Mouse (Mus musculus) hindbrain, embryonic 15.5 days (tissue): ENCODE results near the gene Tsen2. TPM values are rescaled to one million over a fixed set of nuclear protein-coding genes. Genes with fewer than 3 reads are reported as not detected.

Experiments
- ATAC-seq: fragments of 200-750 bp; cut with Nextera tagmentation; 2 replicates; pipeline ENCODE4 v1.8.0; 2017; ENCODE audit warnings: low read depth, moderate number of reproducible peaks, moderate TSS enrichment; ENCODE audit not compliant: low FRiP score
- H3K27ac ChIP-seq: fragments of 300-500 bp; sonication (generic); replicated peaks from 2 replicates; pipeline ENCODE4 v1.5.1; 2015; ENCODE audit warnings: mild to moderate bottlenecking, inconsistent platforms
- H3K27me3 ChIP-seq: fragments of 300-500 bp; sonication (generic); 2 replicates; pipeline ENCODE4 v1.6.1; 2015; ENCODE audit warnings: control low read depth, inconsistent platforms
- H3K36me3 ChIP-seq: fragments of 300-500 bp; sonication (generic); 2 replicates; pipeline ENCODE4 v1.6.1; 2015; ENCODE audit warnings: control low read depth, inconsistent platforms
- H3K4me1 ChIP-seq: fragments of 300-500 bp; sonication (generic); replicated peaks from 2 replicates; pipeline ENCODE4 v1.6.1; 2015; ENCODE audit warnings: control low read depth, inconsistent platforms
- H3K4me2 ChIP-seq: fragments of 300-500 bp; sonication (generic); 2 replicates; pipeline ENCODE4 v1.6.1; 2015; ENCODE audit warnings: moderate library complexity, mild to moderate bottlenecking, inconsistent platforms
- H3K4me3 ChIP-seq: fragments of 300-500 bp; sonication (generic); 2 replicates; pipeline ENCODE4 v1.5.1; 2015; ENCODE audit warnings: mild to moderate bottlenecking, inconsistent platforms
- H3K9ac ChIP-seq: fragments of 300-500 bp; sonication (generic); 2 replicates; pipeline ENCODE4 v1.6.1; 2015; ENCODE audit warnings: inconsistent platforms
- H3K9me3 ChIP-seq: fragments of 300-500 bp; sonication (generic); 2 replicates; pipeline ENCODE4 v1.6.1; 2016; ENCODE audit warnings: control low read depth, inconsistent platforms
- WGBS: fragments of 180-500 bp; shearing (Covaris S2); methylation state at CpG from one replicate; pipeline ENCODE4 v1.1.7; 2015; 5-methylcytosine and 5-hydroxymethylcytosine counted together
- polyA plus RNA-seq: library from polyadenylated mRNA; unstranded; fragments of >200 nt; fragmentation: Nextera tagmentation; extraction: Ambion mirVana; gene quantifications from 2 replicates; pipeline ENCODE4 v1.2.1, GENCODE M21; 2015

The Tsen2 gene
- polyA plus RNA-seq, 1 experiment from 2014 or later, result 35.3 TPM

DNA sequence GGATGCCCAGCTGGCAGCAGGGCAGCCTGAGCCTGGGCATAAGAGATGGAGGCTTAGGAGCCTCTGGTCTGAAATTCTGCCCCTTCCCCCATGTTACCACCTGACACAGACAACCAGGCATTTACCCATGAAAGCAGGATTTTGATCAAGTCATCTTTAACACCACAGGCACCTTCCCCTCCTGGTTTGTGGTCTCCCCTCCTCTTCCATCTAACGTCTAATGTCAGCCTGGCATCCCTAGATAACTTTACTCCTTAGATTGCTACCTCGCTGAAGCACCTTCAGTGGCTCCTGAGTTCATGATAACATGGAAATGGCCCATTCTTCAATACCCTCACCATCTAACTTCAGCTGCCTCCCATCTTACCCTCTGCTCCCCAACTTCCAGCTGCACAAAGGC is 26.1 kb upstream of the Tsen2 start:
- Histone ChIP-seq H3K9me3 (no peaks in the 10 kb centered on the region), H3K27me3 (no peaks in the 10 kb centered on the region), H3K36me3 (no peaks in the 10 kb centered on the region), H3K27ac (no peak overlapping the region), H3K4me2 (no peak overlapping the region), H3K4me3 (no peak overlapping the region), H3K9ac (no peak overlapping the region), H3K4me1 (no peaks in the 10 kb centered on the region)
- ATAC-seq, result no peak
- WGBS, result 80% methylated on average over 2 of the region's 2 CpGs

DNA sequence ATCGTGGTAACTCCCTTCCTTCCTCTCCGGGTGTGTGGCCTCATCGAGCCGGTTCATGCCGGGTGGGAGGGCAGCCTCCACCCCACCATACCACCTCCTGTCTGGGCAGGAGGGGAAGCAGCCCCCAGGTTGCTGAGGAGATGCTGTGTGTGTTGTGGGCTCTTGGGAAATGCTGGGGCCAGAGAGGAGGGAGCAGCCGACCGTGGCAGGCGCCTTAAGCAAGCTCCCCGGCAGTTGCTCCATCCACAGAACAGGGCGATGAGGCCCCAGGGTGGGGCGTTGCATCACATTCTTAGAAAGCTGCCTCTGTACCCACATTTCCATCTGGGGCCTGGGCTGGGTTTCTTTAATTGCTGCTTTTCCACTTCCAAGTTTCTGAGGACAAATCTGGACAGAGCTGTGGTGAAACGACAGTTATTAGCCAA is 25.2 kb upstream of the Tsen2 start:
- H3K9ac ChIP-seq, result no peak overlapping the region
- ATAC-seq, result no peak
- H3K4me3 ChIP-seq, result no peak overlapping the region
- WGBS, result 75% methylated on average over 12 of the region's 12 CpGs
- H3K36me3 ChIP-seq, result no peaks in the 10 kb centered on the region
- H3K4me2 ChIP-seq, result no peak overlapping the region
- H3K27ac ChIP-seq, result no peak overlapping the region
- H3K9me3 ChIP-seq, result no peaks in the 10 kb centered on the region
- H3K4me1 ChIP-seq, result no peaks in the 10 kb centered on the region
- no peaks in the 10 kb centered on the region for H3K27me3 ChIP-seq

DNA sequence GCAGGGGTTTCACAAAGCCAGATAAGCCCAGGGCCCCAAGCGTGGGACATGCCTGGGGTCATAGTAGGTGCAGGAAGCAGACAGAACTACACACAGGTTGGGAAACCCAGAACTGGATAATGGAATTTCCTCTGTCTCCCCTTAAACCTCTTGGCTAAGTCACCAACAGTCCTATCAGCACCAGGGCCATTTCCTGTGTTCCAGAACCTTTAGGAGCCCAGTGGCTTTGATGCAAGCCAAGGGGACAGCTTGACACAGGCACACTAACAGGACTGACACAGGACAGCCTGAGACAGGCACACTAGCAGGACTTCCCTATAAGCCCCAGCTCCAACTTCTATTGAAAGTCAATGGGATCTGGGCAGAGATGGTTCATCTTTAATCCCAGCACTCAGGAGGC is 22.5 kb upstream of the Tsen2 start:
- no peaks in the 10 kb centered on the region for H3K9me3 ChIP-seq
- no peak for ATAC-seq
- H3K4me1 ChIP-seq, result no peaks in the 10 kb centered on the region
- H3K27ac ChIP-seq, result no peak overlapping the region
- H3K4me2 ChIP-seq, result no peak overlapping the region
- no peak overlapping the region for H3K4me3 ChIP-seq
- no peak overlapping the region for H3K9ac ChIP-seq
- H3K36me3 ChIP-seq, result no peaks in the 10 kb centered on the region
- no peaks in the 10 kb centered on the region for H3K27me3 ChIP-seq
- WGBS, result 86% methylated on average over 1 of the region's 1 CpGs

DNA sequence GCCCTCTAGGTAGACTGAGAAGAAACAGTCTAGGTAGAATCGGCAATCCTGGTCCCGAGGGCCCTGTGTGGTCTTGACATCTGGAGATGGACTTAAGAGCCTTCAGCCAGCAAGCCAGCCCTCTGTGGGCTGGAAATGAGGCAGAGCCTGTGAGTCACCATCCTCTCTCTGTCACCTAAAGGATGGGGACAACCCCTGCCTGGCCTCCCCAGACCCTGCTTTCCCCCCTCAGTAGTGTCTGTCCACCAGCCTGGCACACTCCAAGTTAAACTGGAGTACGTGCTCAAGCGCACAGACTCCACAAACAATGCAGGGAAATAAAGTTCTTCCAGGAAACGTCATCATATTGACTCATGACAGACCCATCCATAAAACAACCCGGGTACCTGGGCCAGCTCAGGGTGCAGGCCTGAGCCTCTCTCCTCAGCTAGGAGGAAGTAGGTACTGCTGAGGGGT is 21.7 kb upstream of the Tsen2 start:
- no peak for ATAC-seq
- H3K27ac ChIP-seq, result no peak overlapping the region
- WGBS, result 86% methylated on average over 6 of the region's 6 CpGs

DNA sequence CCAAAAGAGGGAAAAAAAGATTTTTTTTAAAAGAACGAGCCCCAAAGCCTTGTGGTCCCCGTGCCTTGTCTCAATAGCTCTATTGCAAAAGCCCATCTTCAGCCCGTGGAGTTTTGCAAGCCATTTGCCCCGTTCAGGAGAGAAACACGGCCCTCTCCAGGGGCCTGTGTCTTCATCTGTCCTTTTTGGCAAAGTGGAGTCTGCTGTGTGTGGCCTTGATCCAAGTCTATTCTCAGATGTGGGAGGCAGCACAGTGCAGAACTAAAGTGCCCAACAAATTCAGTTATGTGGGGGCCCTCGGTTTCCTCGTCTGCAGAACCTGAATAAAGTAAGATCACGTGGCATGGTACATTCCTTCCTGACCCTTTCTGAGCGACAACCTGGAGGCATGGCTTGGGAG is 21.3 kb upstream of the Tsen2 start:
- no peak overlapping the region for H3K9ac ChIP-seq
- H3K4me2 ChIP-seq, result no peak overlapping the region
- H3K4me3 ChIP-seq, result no peak overlapping the region
- H3K9me3 ChIP-seq, result no peaks in the 10 kb centered on the region
- 68% methylated on average over 9 of the region's 9 CpGs for WGBS
- H3K36me3 ChIP-seq, result no peaks in the 10 kb centered on the region
- H3K27ac ChIP-seq, result no peak overlapping the region
- no peak for ATAC-seq
- no peaks in the 10 kb centered on the region for H3K4me1 ChIP-seq
- no peaks in the 10 kb centered on the region for H3K27me3 ChIP-seq

More for the DNA sequence above, 21.7 kb upstream of the Tsen2 start:
- Histone ChIP-seq H3K4me3 (no peak overlapping the region), H3K27me3 (no peaks in the 10 kb centered on the region), H3K36me3 (no peaks in the 10 kb centered on the region), H3K4me1 (no peaks in the 10 kb centered on the region), H3K9me3 (no peaks in the 10 kb centered on the region), H3K4me2 (no peak overlapping the region), H3K9ac (no peak overlapping the region)

DNA sequence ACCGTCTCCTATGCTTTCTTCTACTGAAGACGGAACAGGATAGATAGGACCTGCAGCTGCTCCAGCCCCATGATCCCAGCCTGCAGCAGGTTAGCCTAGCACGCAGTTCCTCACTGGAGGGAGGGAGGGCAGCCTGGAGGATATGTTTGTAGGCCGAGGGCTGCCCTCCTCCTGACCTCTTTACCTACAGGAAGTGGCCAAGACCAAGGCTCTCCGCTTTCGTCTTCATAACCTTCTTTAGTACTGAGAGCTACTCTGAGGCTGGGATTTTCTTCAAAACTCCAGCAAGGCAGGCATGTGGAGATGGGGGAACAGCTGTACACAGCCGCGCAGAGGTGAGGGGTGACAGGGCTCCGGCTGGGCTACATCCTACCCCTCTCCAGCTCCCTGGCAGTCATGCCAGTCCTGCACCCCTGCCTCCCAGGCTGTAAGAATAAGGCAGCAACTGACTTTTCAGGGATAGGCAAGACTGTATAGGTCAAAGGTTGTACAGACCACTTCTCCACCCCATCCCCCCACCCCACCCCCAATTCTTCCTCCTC is 19.9 kb upstream of the Tsen2 start:
- Histone ChIP-seq H3K4me2 (no peak overlapping the region), H3K9me3 (no peaks in the 10 kb centered on the region), H3K36me3 (no peaks in the 10 kb centered on the region), H3K9ac (no peak overlapping the region), H3K27ac (no peak overlapping the region), H3K4me1 (no peaks in the 10 kb centered on the region), H3K4me3 (no peak overlapping the region), H3K27me3 (no peaks in the 10 kb centered on the region)
- ATAC-seq, result no peak
- WGBS, result 85% methylated on average over 9 of the region's 9 CpGs

DNA sequence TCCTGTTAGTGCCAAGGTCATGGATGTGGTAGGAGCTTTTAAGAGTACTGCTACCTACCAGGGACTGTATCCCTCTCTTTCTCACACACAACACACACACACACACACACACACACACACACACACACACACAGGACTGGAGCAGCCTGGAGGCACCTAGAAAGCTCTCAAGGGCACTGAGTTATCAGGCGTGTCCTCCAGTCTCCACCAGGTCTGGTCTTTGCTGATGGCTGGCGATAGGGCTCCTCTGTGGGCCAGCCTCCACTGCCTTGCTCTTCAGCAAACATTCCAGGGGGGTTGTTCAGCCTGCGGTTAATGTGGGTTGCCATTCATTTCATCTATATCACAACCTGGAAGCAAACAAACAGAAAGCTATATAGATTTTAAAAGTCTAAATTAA is 17.0 kb upstream of the Tsen2 start:
- no peak for ATAC-seq
- Histone ChIP-seq H3K4me3 (no peak overlapping the region), H3K27ac (no peak overlapping the region), H3K9ac (no peak overlapping the region), H3K4me1 (no peaks in the 10 kb centered on the region), H3K4me2 (no peak overlapping the region), H3K36me3 (no peaks in the 10 kb centered on the region), H3K9me3 (no peaks in the 10 kb centered on the region), H3K27me3 (no peaks in the 10 kb centered on the region)
- 95% methylated on average over 3 of the region's 3 CpGs for WGBS

DNA sequence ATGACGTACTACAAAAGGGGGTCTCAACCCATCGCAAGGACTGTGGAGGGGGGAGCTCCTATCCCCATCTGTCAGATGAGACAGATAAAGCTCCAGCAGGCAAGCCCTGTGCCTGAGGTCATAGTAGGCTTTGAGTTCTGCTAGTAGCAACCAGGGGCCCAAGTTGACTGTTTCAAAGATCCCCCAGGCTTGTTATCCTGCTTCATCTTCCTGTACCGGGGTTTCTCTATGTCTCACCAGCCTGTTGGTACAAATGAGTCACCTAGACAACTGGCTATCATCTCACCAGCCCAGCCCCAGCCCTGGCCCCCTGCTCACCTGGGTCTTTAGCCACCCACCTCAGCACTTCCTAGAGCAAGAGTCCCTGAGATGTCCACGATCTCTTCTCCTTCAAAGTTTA is 16.1 kb upstream of the Tsen2 start:
- Histone ChIP-seq H3K27me3 (no peaks in the 10 kb centered on the region), H3K4me3 (no peak overlapping the region), H3K4me2 (no peak overlapping the region), H3K27ac (no peak overlapping the region), H3K9me3 (no peaks in the 10 kb centered on the region), H3K36me3 (no peaks in the 10 kb centered on the region), H3K9ac (no peak overlapping the region), H3K4me1 (no peaks in the 10 kb centered on the region)
- 91% methylated on average over 4 of the region's 4 CpGs for WGBS
- ATAC-seq, result no peak

DNA sequence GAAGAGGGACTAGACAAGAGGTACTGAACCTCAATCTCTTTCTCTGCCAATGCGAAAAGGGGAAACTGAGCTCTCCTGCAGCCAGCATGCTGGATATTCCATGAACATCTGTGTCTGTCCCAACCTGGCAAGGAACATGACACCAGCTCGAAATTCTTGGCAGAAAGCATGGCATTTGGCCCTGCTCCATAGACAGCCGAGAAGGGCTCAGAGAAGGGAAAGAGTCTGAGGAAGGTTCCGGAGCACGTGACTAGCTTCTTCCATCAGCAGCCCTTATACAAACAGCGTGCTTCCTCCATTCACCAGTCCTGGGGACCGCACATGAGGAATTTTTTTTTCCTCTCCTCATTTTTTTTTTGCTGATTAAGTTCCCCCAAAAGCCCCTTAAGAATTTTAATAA is 9.8 kb upstream of the Tsen2 start:
- Histone ChIP-seq H3K4me3 (no peak overlapping the region), H3K36me3 (no peaks in the 10 kb centered on the region), H3K4me2 (no peak overlapping the region), H3K27ac (no peak overlapping the region), H3K9ac (no peak overlapping the region), H3K9me3 (no peaks in the 10 kb centered on the region), H3K4me1 (peaks cover 7% of the 10 kb centered on the region; the same call in 1 of the 2 replicates), H3K27me3 (no peaks in the 10 kb centered on the region)
- WGBS, result 66% methylated on average over 7 of the region's 7 CpGs
- no peak for ATAC-seq

DNA sequence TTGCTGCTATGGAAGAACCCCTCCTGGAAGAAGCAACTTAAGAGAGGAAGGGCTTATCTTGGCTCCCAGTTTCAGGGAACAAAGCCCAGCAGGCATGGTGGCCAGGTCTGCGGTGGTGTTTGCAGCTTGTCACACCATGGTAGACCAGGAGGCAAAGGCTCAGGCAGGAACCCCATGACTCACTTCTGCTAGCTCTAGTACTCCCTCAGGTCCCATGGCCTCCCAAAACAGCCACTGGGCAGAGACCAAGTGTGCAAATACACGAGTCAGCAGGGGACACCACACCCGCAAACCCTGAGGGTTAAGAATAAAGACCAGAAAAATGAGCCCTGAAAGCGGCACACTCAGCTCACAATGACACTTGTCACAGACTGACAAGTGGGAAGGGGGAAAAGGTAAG is 8.3 kb upstream of the Tsen2 start:
- H3K9me3 ChIP-seq, result no peaks in the 10 kb centered on the region
- no peaks in the 10 kb centered on the region for H3K36me3 ChIP-seq
- H3K9ac ChIP-seq, result no peak overlapping the region
- no peak for ATAC-seq
- H3K27me3 ChIP-seq, result no peaks in the 10 kb centered on the region
- WGBS, result 60% methylated on average over 4 of the region's 4 CpGs
- no peak overlapping the region for H3K4me3 ChIP-seq
- H3K27ac ChIP-seq, result no peak overlapping the region
- no peak overlapping the region for H3K4me2 ChIP-seq
- H3K4me1 ChIP-seq, result peaks cover 7% of the 10 kb centered on the region; the same call in 1 of the 2 replicates

DNA sequence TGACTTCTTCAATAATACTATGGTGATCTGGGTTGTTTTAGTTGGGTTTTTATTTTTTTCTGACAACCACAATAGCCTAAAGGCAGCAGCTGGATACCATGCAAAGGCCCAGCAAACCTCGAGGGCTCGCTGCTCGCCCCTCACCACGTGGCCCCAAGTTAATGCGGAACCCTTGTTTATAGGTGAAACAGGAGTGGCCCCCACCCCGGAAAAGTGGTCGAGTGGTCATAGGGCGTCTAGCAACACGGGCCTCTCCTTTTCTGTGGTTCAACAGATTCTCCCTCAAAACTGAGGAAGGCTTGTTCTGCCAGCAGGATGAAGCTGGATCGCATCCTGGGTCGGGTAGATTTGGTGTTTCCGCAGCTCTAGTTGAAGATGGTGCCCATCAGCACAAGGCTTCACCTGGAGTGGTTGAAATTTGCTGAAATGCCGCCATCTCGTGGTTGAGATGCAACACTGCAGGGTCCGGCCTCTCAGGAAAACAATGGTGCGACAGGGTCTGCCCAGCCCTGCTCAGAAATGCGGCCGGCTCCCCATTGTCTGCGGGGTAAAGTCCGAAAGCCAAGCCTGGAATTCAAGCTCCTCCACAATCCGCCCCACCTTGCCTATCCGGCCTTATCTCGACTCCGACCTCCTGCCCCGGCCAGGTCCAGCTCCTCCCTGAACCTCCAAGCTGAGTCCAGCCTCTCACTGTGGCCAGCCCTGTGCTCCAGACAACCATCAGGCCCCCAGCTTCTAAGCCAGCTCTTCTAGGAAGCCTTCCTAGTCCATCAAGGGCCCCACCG is 5.6 kb upstream of the Tsen2 start:
- no peak overlapping the region for H3K27ac ChIP-seq
- peaks cover 11% of the 10 kb centered on the region for H3K4me1 ChIP-seq
- H3K4me2 ChIP-seq, result peak overlapping the region; percentile 74
- peak overlapping the region; percentile 50 for H3K9ac ChIP-seq
- peak overlapping the region; percentile 36 for H3K4me3 ChIP-seq
- no peaks in the 10 kb centered on the region for H3K9me3 ChIP-seq
- H3K27me3 ChIP-seq, result no peaks in the 10 kb centered on the region
- ATAC-seq, result peak; percentile 91
- 23% methylated on average over 26 of the region's 26 CpGs for WGBS
- no peaks in the 10 kb centered on the region for H3K36me3 ChIP-seq

DNA sequence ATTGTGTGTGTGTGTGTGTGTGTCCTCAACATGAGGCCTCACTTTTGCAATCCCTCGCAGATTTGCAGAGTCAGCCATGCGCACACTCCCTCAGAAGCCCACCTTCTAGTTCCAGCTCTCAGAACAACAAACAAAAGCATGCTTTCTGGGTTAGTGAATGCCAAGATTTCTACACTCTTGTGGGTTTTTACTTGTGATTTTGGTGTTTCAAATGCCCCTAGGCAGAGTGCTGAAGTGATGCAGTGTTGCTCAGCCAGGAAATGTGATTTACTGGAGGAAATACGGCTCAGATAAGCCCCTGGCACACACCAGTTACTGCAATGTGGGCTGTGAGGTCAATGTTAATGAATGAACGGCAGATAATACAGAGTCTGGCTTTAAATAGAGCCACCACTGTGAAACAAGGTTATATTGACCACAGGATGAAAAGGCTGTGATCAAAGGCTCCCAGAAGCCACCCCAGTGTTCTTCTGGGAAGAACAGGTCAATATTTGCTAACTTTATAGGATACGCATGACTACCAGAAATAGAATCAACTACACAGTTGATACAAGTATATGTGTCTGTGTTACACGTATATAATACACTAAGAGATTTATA is 2.7 kb upstream of the Tsen2 start:
- H3K36me3 ChIP-seq, result no peaks in the 10 kb centered on the region
- H3K27me3 ChIP-seq, result no peaks in the 10 kb centered on the region
- no peak overlapping the region for H3K27ac ChIP-seq
- WGBS, result 62% methylated on average over 6 of the region's 6 CpGs
- no peaks in the 10 kb centered on the region for H3K9me3 ChIP-seq
- no peak overlapping the region for H3K4me2 ChIP-seq
- no peak overlapping the region for H3K9ac ChIP-seq
- H3K4me3 ChIP-seq, result no peak overlapping the region
- no peak for ATAC-seq
- peaks cover 26% of the 10 kb centered on the region for H3K4me1 ChIP-seq
